Comparison of ENCODE assay signal across 29 mouse cellular contexts in genomic region chr17:24446590-24446989, GRCm38 (mm10). TPM values are rescaled to one million over a fixed set of nuclear protein-coding genes. Genes with fewer than 3 reads are reported as not detected.
"Had no signal": no experiment of that assay in that cellular context is flagged by ENCODE, and none has a peak within 500 bp of the region (broad histone marks: within the 10 kb centered on the region; RNA-seq: fewer than 3 reads in every experiment).

No protein-coding gene starts in this region.

- H3K9ac ChIP-seq: heart, embryonic 12.5 days; hindbrain, embryonic 12.5 days; hindbrain, embryonic 14.5 days; intestine, embryonic 15.5 days; kidney, embryonic 15.5 days; limb, embryonic 12.5 days; liver, embryonic 13.5 days; liver, embryonic 15.5 days had no signal

- H3K9me3 ChIP-seq: heart, embryonic 12.5 days; hindbrain, embryonic 10.5 days; hindbrain, embryonic 12.5 days; intestine, embryonic 15.5 days; kidney, embryonic 15.5 days; limb, embryonic 10.5 days; limb, embryonic 12.5 days; liver, embryonic 13.5 days; liver, embryonic 15.5 days had no signal

- H3K27me3 ChIP-seq: heart, embryonic 12.5 days; hindbrain, embryonic 12.5 days; intestine, embryonic 15.5 days; kidney, embryonic 15.5 days; limb, embryonic 12.5 days; liver, embryonic 13.5 days; liver, embryonic 15.5 days had no signal

- H3K27ac ChIP-seq: gastrocnemius, adult 2 months; heart, adult 2 months; hindbrain, embryonic 10.5 days; hindbrain, embryonic 12.5 days; hindbrain, embryonic 14.5 days; intestine, embryonic 15.5 days; kidney, embryonic 15.5 days; kidney, postnatal 0 days; layer of hippocampus, adult 2 months; left cerebral cortex, adult 2 months; limb, embryonic 10.5 days; limb, embryonic 12.5 days; liver, embryonic 13.5 days; liver, embryonic 15.5 days had no signal

- H3K4me1 ChIP-seq: heart, embryonic 12.5 days; hindbrain, embryonic 10.5 days; hindbrain, embryonic 12.5 days; intestine, embryonic 15.5 days; kidney, embryonic 15.5 days; limb, embryonic 10.5 days; limb, embryonic 12.5 days; liver, embryonic 13.5 days; liver, embryonic 15.5 days had no signal

- ATAC-seq: hindbrain, embryonic 16.5 days; inflammation-experienced regulatory T-cells, adult 6 months; intestine, embryonic 15.5 days; intestine, postnatal 0 days had no signal

- H3K4me2 ChIP-seq: heart, embryonic 12.5 days; hindbrain, embryonic 12.5 days; hindbrain, embryonic 14.5 days; intestine, embryonic 15.5 days; kidney, embryonic 15.5 days; limb, embryonic 12.5 days; liver, embryonic 11.5 days; liver, embryonic 13.5 days; liver, embryonic 15.5 days had no signal

- DNase-seq: gastrocnemius, adult 2 months; gastrocnemius, postnatal 10 days; gastrocnemius, postnatal 25 days; heart, adult 2 months; heart, postnatal 10 days; heart, postnatal 36 days; kidney, adult 18-20 months; kidney, adult 8-10 months; kidney, postnatal 14 days; kidney, postnatal 4 days; liver; liver, embryonic 13.5 days had no signal

- H3K4me3 ChIP-seq: gastrocnemius, adult 2 months; heart, adult 2 months; heart, embryonic 12.5 days; hindbrain, embryonic 10.5 days; hindbrain, embryonic 12.5 days; intestine, embryonic 15.5 days; kidney, embryonic 15.5 days; layer of hippocampus, adult 2 months; left cerebral cortex, adult 2 months; limb, embryonic 10.5 days; limb, embryonic 12.5 days; liver, embryonic 13.5 days; liver, embryonic 15.5 days had no signal

RNA-seq across cellular contexts. Expression of gene Bricd5, which starts 27.1 kb away (rescaled TPM):
- total RNA-seq: gastrocnemius, adult 2 months; gastrocnemius, postnatal 25 days; heart, adult 2 months; heart, postnatal 36 days had no signal
- polyA plus RNA-seq: heart, adult 2 months; heart, embryonic 12.5 days; heart, embryonic 14.5 days; inflammation-experienced regulatory T-cells, adult 6 months; intestine, postnatal 0 days; limb, embryonic 10.5 days; limb, embryonic 12.5 days; liver, embryonic 15.5 days had no signal
